Mouse (Mus musculus) heart, adult 2 months (tissue): ENCODE measurements around the gene Natd1. TPM values are rescaled to one million over a fixed set of nuclear protein-coding genes. Genes with fewer than 3 reads are reported as not detected.
"Not testable (repeated sequence)": the region's sequence is repeated elsewhere in the genome, so short reads cannot be mapped to it uniquely, and the experiment has no call there.

Source experiments
- DNase-seq, 2 experiments: peaks; one replicate each; pipeline ENCODE4 v3.0.0; 2021
- H3K27ac ChIP-seq: fragments of 200-600 bp; 2 replicates; pipeline ENCODE4 v1.8.1; 2022
- H3K27me3 ChIP-seq: fragments of 200-500 bp; 2 replicates; pipeline ENCODE4 v1.6.1; 2012; ENCODE audit warnings: mild to moderate bottlenecking, low read length, inconsistent platforms, mixed read lengths; ENCODE audit not compliant: control insufficient read depth, insufficient read depth
- H3K36me3 ChIP-seq: fragments of 200-500 bp; 2 replicates; pipeline ENCODE4 v1.6.1; 2012; ENCODE audit warnings: low read length, inconsistent platforms; ENCODE audit not compliant: control insufficient read depth, insufficient read depth
- H3K4me1 ChIP-seq: fragments of 200-500 bp; 2 replicates; pipeline ENCODE4 v1.6.1; 2011; ENCODE audit warnings: low read length; ENCODE audit not compliant: control insufficient read depth, insufficient read depth
- H3K4me3 ChIP-seq: fragments of 200-600 bp; 2 replicates; pipeline ENCODE4 v1.8.1; 2022
- H3K79me2 ChIP-seq: fragments of 200-500 bp; replicated peaks from 2 replicates; pipeline ENCODE4 v1.6.1; 2012; ENCODE audit warnings: mild to moderate bottlenecking, inconsistent platforms, low read length, moderate library complexity, mixed read lengths; ENCODE audit not compliant: control insufficient read depth, insufficient read depth
- H3K9ac ChIP-seq: fragments of 200-500 bp; 2 replicates; pipeline ENCODE4 v1.6.1; 2012; ENCODE audit warnings: low read depth, mild to moderate bottlenecking, control low read depth, inconsistent platforms, low read length, mixed read lengths
- CTCF ChIP-seq: fragments of 200-600 bp; IDR thresholded peaks from 2 replicates; pipeline ENCODE4 v1.8.1; 2022; ENCODE audit warnings: antibody characterized with exemption, mild to moderate bottlenecking, moderate library complexity
- EP300 ChIP-seq: fragments of 200-500 bp; IDR thresholded peaks from 2 replicates; pipeline ENCODE4 v1.6.1; 2011; ENCODE audit warnings: low read depth, low read length, control low read depth; ENCODE audit not compliant: insufficient read depth
- POLR2A ChIP-seq: fragments of 200-500 bp; IDR thresholded peaks from 2 replicates; pipeline ENCODE4 v1.6.1; 2011; ENCODE audit warnings: mild to moderate bottlenecking, low read depth, low read length, control low read depth; ENCODE audit not compliant: insufficient read depth
- WGBS: fragments of 180-500 bp; shearing (Covaris S2); methylation state at CpG from one replicate; pipeline ENCODE4 v1.1.7; 2018; 5-methylcytosine and 5-hydroxymethylcytosine counted together
- intact Hi-C: fragments of 180-260 bp; cut with DNase I; formaldehyde crosslinking; loops from one replicate; pipeline ENCODE4 v1.15.1; 2025
- polyA plus RNA-seq: library from polyadenylated mRNA; depleted of rRNA; stranded (reverse); fragments of >200 nt; gene quantifications from 2 replicates; pipeline ENCODE4 v1.2.3, GENCODE M21; 2012
- total RNA-seq, 2 experiments: library from RNA; stranded (reverse); gene quantifications; 2 replicates each; pipeline ENCODE4 v1.2.3; 2021

Gene Natd1
- total and polyA plus RNA-seq, 3 experiments: 11.4 to 15.6 (median 13.4) TPM

GRCm38 (mm10) chr11:60879423-60879822, 35.1 kb downstream of the Natd1 start:
- no peaks in the 10 kb centered on the region for H3K27me3 ChIP-seq
- peaks cover 15% of the 10 kb centered on the region for H3K79me2 ChIP-seq
- TF ChIP-seq CTCF (peak; percentile 79), POLR2A (no peak), EP300 (no peak)
- peak overlapping the region; percentile 93 for H3K27ac ChIP-seq
- intact Hi-C loops: loop anchor here (2.0 kb wide), 2 partner anchors 49 to 103 kb away; partner anchors contain the start of genes Dhrs7b, Smcr8 and Top3a
- H3K9ac ChIP-seq: peak overlapping the region; percentile 67
- peak; percentile 41 to 47 for DNase-seq
- peak overlapping the region; percentile 99 for H3K4me3 ChIP-seq
- under 1% methylated on average over 11 of the region's 11 CpGs for WGBS
- H3K36me3 ChIP-seq: peaks cover 3% of the 10 kb centered on the region; the same call in 1 of the 2 replicates
- H3K4me1 ChIP-seq: peaks cover 19% of the 10 kb centered on the region

- WGBS: under 1% methylated on average over 61 of the region's 62 CpGs
- Histone ChIP-seq H3K27me3 (no peaks in the 10 kb centered on the region), H3K27ac (peak within 1 kb of the TSS; percentile 93), H3K9ac (peak within 1 kb of the TSS; percentile 87), H3K4me1 (peaks cover 22% of the 10 kb centered on the region), H3K36me3 (peaks cover 3% of the 10 kb centered on the region; the same call in 1 of the 2 replicates), H3K79me2 (peaks cover 19% of the 10 kb centered on the region), H3K4me3 (peak within 1 kb of the TSS; percentile 99)
- TF ChIP-seq CTCF: peak; percentile 38
- TF ChIP-seq EP300: peak; percentile 69; the same call in 1 of the 2 replicates
- TF ChIP-seq POLR2A: peak; percentile 89
- peak; percentile 92 to 97 for DNase-seq
- intact Hi-C loops: loop anchor here (2.0 kb wide), 2 partner anchors 48 to 102 kb away; partner anchors contain the start of genes Dhrs7b, Smcr8 and Top3a
Measured at GRCm38 (mm10) chr11:60878675-60879294, 35.8 kb downstream of the Natd1 start, which contains the start of gene Tmem11. Tmem11 (minus strand) TSS chr11:60879272.

GRCm38 (mm10) chr11:60878056-60878612, 36.4 kb downstream of the Natd1 start:
- H3K36me3 ChIP-seq: peaks cover 3% of the 10 kb centered on the region; the same call in 1 of the 2 replicates
- DNase-seq: peak in 1 of 2 experiments; percentile 76
- H3K4me1 ChIP-seq: peaks cover 23% of the 10 kb centered on the region
- intact Hi-C loops: loop anchor here (2.0 kb wide), 2 partner anchors 47 to 101 kb away; partner anchors contain the start of genes Dhrs7b, Smcr8 and Top3a
- H3K4me3 ChIP-seq: peak overlapping the region; percentile 99
- TF ChIP-seq CTCF (peak; percentile 57), EP300 (no peak)
- H3K27ac ChIP-seq: peak overlapping the region; percentile 93
- H3K27me3 ChIP-seq: no peaks in the 10 kb centered on the region
- peak overlapping the region; percentile 87 for H3K9ac ChIP-seq
- H3K79me2 ChIP-seq: peaks cover 19% of the 10 kb centered on the region
- 1% methylated on average over 52 of the region's 52 CpGs for WGBS

GRCm38 (mm10) chr11:60873101-60873500, 41.4 kb downstream of the Natd1 start:
- peaks cover 30% of the 10 kb centered on the region for H3K79me2 ChIP-seq
- WGBS: 52% methylated on average over 6 of the region's 6 CpGs
- peaks cover 38% of the 10 kb centered on the region for H3K4me1 ChIP-seq
- no peak overlapping the region for H3K9ac ChIP-seq
- H3K36me3 ChIP-seq: peaks cover 3% of the 10 kb centered on the region
- intact Hi-C loops: no loop called here
- no peak overlapping the region for H3K4me3 ChIP-seq
- no peak overlapping the region for H3K27ac ChIP-seq
- no peak for DNase-seq
- TF ChIP-seq POLR2A: no peak
- no peak for TF ChIP-seq CTCF
- no peak for TF ChIP-seq EP300
- H3K27me3 ChIP-seq: no peaks in the 10 kb centered on the region

DNA sequence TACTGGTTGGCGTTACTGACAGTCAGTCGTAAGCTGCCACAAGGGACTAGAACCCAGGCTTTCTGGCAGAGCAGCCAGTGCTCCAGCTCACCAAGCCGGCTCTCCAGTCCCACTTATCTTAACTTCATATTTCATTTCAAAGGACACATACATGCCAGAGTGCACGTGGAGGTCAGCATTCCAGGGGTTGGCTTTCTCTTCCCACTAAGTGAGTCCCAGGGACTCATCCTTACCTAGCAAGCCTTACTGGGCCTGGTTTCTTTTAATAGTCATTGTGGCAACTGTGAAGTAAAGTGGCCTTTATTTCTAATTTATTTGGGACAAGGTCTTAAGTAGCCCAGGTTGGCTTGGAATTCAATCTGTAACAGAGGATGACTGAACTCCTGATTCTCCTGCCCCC, 43.1 kb downstream of the Natd1 start:
- Histone ChIP-seq H3K27me3 (no peaks in the 10 kb centered on the region), H3K36me3 (peaks cover 3% of the 10 kb centered on the region), H3K27ac (no peak overlapping the region), H3K4me3 (no peak overlapping the region), H3K79me2 (peaks cover 24% of the 10 kb centered on the region), H3K4me1 (peaks cover 37% of the 10 kb centered on the region), H3K9ac (no peak overlapping the region)
- no peak for DNase-seq
- intact Hi-C loops: no loop called here
- 43% methylated on average over 4 of the region's 4 CpGs for WGBS
- TF ChIP-seq EP300: no peak
- TF ChIP-seq POLR2A: no peak
- TF ChIP-seq CTCF: no peak

DNA sequence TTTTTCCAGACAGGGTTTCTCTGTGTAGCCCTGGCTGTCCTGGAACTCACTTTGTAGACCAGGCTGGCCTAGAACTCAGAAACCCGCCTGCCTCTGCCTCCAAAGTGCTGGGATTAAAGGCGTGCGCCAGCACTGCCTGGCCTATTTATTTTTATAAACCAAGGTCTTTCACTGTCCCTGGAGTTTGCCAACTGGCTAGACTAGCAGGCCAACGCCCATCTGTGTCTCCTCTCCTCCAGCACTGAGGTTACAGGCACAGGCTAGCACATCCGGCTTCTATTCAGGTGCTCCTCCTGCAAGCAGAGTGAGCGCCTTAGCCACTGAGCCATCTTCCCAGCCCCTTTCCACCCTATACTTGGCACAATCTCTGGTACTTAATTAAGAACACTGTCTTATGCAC, 45.1 kb downstream of the Natd1 start:
- intact Hi-C loops: not testable (repeated sequence)
- WGBS: 66% methylated on average over 6 of the region's 6 CpGs

More for the DNA sequence above, 45.1 kb downstream of the Natd1 start:
- H3K27ac ChIP-seq, DNase-seq, H3K4me3 ChIP-seq, H3K9ac ChIP-seq, H3K36me3 ChIP-seq, H3K27me3 ChIP-seq: not testable (repeated sequence)
- H3K4me1 ChIP-seq: peaks cover 31% of the 10 kb centered on the region
- peaks cover 15% of the 10 kb centered on the region for H3K79me2 ChIP-seq
